Mouse (Mus musculus) gastrocnemius, postnatal 4 days (tissue): ENCODE data around the gene March6. TPM values are rescaled to one million over a fixed set of nuclear protein-coding genes. Genes with fewer than 3 reads are reported as not detected.

Experiments
- DNase-seq, 2 experiments: peaks; one replicate each; pipeline ENCODE4 v3.0.0; 2021 to 2022; ENCODE audit warnings: low spot score in 2 of 2, mixed read lengths in 2 of 2
- total RNA-seq, 2 experiments: library from RNA; stranded (reverse); gene quantifications; 2 replicates each; pipeline ENCODE4 v1.2.3; 2021

March6 gene
- total RNA-seq, 2 experiments from 2014 or later, result 57.8 to 61.0 TPM

- no peak for DNase-seq
Observed at GRCm38 (mm10) chr15:31517186-31517585, 13.7 kb downstream of the March6 start.

DNA sequence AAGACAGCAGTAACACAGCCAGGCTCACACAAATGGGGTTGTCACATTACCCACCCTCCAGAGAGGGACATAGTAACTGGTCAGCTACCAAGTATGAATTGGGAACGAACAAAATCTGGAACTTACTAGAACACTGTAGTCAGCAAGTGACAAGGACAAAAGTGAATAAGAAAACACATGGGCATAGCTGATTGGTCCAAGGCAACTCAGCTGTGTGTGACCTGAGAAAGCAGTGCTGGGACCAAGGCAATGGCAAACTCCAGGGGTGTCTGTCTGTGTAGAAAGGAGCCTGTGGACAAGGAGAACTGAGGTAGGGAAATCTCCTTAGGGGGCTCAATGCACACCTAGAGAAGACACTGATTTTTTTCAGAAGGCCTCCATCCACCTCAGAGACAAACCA, 19.1 kb downstream of the March6 start:
- DNase-seq, result no peak

DNA sequence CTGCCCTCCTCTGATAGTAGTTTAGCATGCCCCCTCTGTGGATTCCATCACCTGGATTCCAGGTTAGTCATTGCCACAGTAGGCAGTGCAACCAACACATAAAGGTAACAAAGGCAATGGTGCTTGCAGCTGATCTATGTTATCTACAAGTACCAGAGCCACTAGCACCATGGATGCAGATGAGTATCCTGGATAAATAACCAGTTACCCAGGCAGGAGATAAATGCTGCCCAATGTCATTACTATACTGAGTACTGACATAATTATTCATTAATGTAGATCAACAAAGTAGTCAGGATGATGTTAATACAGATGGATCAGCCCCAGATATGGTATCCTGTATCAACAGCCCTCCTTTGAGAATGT, 19.5 kb downstream of the March6 start:
- no peak for DNase-seq

- no peak for DNase-seq
Observed at GRCm38 (mm10) chr15:31510477-31511405, 20.1 kb downstream of the March6 start.

- DNase-seq, result no peak
Observed at GRCm38 (mm10) chr15:31505082-31505481, 25.8 kb downstream of the March6 start.

DNA sequence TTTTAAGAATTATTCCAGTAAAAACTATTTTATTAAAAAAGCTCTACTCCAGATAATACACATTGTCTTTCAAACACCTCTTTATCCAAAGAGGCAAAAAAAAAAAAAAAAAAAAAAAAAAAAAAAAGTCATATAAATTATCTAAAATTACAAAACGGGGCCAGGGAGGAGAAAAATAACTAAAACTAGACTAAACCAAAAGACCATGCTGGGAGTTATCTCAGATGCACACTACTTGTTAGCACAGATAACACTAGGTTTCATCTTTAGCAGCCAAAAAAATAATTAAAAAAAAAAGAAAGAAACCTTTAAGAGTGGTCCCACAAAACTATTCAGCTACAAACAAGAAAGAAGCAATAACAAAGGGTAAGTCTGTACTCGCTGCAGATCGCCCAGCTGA, 27.4 kb downstream of the March6 start:
- DNase-seq, result no peak

DNA sequence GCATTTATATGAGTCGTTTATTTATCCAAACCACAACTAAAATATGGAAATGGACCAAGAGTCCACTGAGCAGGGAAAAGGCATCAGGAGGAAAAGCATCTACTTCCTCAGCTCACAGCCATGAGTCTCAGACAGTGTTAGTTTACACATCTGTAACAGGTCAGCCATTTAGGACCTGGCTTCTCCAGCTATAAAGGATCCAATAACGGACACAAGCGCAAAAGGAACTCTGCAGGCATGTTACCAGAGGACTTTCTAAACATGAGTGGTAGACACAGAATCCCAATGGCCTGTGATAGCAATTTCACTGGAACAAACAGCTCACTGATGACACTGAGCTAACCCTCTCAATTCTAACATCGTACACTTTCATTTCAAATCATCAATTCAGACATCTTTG, 27.9 kb downstream of the March6 start:
- no peak for DNase-seq

DNA sequence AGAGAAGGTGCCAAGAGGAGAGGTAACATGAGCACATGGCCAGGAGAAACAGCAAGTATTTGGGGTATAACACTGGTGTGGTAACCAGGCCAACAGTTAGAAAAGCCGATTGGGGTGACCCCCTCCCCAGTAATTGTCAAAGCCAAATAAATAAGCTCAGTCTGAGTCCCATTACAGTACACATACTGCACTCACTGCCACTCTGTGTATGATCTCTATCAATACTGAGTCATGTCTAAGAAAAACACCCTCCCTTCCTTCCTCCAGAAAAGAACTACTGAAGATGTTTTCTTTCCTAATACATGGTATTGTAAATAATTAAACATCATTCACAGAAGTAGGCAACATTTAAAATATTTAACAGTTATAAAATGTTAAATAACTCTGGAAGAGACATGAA, 28.5 kb downstream of the March6 start:
- no peak for DNase-seq

GRCm38 (mm10) chr15:31494803-31495202, 36.0 kb downstream of the March6 start:
- no peak for DNase-seq

GRCm38 (mm10) chr15:31494310-31494709, 36.5 kb downstream of the March6 start:
- DNase-seq, result no peak

DNA sequence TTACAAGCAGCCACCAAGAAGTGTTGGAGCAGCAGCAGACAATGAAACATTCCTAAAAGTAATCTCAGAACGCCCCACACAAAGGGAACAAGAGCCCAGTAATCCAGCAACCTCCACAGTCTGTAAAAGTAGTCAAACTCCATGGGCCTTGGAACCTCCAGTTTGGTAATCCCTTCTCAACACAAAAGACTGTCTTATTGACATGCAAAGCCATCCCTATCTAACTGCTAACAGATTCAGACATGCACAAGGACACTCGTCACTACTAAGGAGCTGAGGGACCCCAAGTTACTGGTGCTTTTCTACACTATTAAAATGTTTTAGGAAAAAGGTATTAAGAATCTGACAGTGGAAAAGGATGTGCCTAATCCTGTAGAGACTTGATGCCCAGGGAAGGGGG, 43.4 kb downstream of the March6 start:
- no peak for DNase-seq

- no peak for DNase-seq
Observed at GRCm38 (mm10) chr15:31476678-31477077, 54.2 kb downstream of the March6 start.

DNA sequence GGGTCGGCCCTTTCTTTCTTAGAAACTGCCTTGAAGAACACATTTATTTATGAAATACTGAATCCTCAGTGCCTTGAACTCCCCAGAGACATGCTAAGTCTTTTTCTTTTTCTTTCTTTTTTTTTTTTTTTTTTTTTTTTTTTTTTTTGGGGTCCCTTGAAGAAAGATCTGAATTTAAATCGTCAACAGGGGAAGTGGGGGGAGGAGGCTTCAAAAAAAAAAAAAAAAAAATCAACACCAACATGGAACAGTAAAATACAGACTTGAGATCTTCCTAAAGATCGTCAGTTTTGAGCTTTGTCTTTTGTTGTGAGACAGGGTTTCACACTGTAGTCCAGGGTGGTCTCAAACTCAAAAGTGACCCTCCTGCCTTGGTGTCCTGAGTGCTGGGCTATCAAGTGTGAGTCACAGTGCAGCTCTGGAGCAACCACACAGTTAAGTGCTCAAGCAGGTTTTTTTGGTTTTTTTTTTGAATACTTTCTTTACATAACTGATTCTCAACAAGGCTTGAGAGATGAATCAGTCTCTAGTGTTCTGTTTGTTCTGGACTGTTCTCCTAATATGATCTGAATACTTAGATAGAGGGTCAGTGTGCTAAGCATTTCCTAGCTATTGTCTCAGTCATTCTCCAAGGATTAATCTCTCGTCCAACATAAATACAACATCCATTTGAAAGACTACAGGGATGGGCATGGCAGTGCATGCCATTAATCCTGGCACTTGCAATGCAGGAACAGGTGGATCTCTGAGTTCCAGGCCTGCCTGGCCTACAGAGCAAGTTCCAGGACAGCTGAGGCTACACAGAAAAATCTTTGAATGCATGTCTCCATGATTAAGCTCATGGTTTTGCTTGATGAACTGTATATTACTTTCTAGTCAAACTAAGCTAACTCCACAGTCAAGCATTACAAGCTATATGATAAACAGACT, 57.9 kb downstream of the March6 start:
- no peak for DNase-seq

DNA sequence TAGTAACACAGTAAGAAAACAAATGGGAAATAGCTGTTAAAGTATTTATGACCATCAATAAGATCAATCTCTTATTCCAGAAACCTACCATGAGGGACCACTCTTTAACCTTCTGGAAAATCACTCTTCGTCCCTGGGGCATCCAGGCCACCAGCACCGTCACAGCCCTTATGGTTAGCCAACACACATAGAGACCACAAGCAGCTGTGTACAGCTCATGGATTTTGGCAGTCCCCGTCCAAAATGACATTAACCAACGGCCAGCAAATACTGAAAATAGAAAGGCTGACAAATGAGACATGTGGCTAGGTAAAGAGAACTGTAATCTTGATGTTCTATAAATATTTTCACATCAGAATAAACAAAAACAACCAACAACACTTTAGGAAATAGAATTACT, 59.3 kb downstream of the March6 start:
- no peak for DNase-seq

DNA sequence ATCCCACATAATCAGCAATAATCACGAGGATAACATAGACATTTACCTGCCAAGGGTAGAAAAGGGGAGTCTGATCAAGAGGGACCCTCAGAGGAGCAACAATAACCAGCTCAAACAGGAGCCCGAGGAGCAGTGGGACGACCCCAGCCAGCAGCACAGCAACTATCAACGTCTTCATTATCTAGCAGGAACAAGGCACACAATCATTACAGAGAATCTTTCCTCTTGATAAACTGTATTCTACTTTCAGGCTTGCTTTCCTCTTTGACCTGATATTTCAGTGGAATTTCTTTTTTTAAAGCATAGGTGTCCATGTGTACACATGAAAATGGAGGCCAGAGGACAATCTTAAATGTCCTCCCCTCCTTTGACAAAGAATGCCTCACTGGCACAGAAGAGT, 61.4 kb downstream of the March6 start:
- DNase-seq, result no peak

- DNase-seq, result no peak
Observed at GRCm38 (mm10) chr15:31468806-31469205, 62.0 kb downstream of the March6 start.

DNA sequence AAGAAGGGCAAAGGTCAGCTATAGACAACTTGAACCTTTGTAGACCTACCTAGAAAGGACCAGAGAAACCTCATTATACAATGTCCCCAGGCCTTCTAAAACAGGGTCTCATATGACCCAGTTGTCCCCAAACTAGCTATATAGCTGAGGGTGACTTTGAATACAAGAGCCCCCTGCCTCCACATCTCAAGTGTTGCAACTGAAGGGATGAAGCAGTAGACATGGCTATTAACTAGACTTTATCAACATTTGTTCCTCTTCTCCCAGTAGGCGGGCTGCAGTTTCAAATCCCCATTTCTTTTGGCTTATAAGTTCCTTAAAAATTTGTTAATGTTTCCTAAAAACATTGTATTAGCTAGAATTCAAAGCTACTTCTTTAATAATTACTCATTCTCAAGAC, 64.1 kb downstream of the March6 start:
- DNase-seq, result no peak

- DNase-seq, result no peak
Observed at GRCm38 (mm10) chr15:31466295-31466694, 64.6 kb downstream of the March6 start.

- DNase-seq, result no peak
Observed at GRCm38 (mm10) chr15:31465806-31466205, 65.0 kb downstream of the March6 start.

DNA sequence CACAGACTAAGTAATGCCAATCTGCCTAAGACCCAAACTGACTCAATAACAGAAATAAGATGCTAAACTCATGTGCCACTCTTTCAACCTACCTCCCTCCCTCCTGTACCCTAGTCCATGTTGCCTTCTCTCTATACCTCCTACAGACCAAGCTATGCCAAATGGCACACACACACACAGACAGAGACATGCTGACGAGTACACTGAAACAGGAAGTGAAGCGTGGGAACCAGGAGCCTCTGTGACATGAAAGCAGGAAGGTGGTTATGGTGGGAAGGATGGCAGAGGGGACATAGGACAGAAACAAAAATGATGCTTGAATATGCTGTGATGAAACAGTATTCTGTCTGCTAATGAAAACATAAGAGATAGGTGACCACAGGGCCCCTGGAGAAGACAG, 70.3 kb downstream of the March6 start:
- no peak for DNase-seq

DNA sequence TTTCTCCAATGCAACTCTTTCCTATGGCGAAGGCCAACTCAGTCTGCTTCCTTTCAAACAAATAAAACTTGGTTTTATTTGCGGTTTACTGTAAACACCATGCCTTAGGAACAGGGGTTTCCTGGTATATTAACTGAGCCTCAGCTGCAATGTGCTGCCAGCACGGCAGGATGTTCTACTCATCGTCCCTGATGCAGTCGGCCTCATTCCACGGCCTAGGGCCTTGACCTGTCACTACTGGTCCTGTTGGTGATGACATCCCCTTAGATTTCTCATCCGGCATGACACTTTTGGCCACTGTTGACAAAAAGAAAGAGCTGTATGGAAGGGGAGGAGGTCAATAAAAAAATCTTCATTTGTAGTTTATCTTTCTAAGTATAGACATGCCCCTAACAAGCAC, 72.8 kb downstream of the March6 start:
- no peak for DNase-seq

GRCm38 (mm10) chr15:31456381-31456780, 74.5 kb downstream of the March6 start:
- DNase-seq, result no peak
